Mouse (Mus musculus): ENCODE data around the gene Gamt. TPM values are rescaled to one million over a fixed set of nuclear protein-coding genes. Genes with fewer than 3 reads are reported as not detected.

Gamt gene
- polyA plus RNA-seq, 1 experiment from 2014 or later = 22.3 TPM

DNA sequence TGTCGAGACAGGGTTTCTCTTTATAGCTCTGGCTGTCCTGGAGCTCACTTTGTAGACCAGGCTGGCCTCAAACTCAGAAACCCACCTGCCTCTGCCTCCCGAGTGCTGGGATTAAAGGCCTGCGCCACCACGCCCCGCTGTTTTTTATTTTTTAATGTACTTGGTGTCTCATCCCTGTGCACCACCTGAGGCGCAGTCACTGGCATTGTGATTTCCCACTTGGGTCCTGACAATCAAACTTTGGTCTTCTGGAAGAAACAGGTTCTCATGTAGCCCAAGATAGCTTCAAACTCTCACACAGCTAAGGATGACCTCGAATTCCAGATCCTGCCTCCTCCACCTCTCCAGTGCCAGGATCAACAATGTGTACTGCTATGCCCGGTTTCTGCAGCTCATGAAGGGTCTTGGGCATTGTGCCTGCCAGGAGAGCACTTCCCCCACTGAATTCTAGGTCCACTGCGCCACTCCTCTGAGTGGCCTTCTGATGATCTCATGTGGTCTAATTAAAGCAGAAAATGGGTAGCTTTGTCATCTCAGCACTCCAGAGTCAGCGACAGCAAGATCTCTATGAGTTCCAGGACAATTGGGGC lies 2.1 kb upstream of the Gamt start:
- WGBS = 94% methylated on average over 10 of the region's 10 CpGs

DNA sequence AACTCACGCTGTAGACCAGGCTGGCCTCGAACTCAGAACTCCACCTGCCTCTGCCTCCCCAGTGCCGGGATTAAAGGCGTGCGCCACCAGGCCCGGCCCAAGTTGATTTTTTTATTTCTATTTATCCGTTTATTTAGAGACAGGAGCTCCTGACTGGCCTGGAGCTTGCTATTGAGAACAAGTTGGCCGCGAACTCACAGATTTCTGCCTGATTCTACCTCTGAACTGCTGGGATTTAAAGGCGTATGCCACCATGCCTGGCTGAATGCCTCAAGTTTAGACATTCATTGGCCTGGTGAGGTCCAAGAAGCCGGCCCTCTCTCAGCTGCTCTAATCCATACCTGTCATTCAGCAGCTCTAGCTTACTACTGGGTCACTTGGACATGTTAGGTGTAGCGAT lies 1.4 kb upstream of the Gamt start:
- Histone ChIP-seq H3K27ac (peak overlapping the region; percentile 89; the same call in 1 of the 2 replicates), H3K27me3 (no peaks in the 10 kb centered on the region), H3K9me3 (no peaks in the 10 kb centered on the region), H3K36me3 (peaks cover 21% of the 10 kb centered on the region), H3K4me2 (peak overlapping the region; percentile 72), H3K4me3 (no peak overlapping the region), H3K4me1 (replicated peaks) (peaks cover 56% of the 10 kb centered on the region), H3K9ac (peak overlapping the region; percentile 43; the same call in 1 of the 2 replicates)
- ATAC-seq (ENCODE audit: low FRiP score) = no peak
- WGBS = 79% methylated on average over 12 of the region's 12 CpGs

More for the DNA sequence above, 2.1 kb upstream of the Gamt start:
- H3K27ac ChIP-seq = no peak overlapping the region
- no peak overlapping the region for H3K9ac ChIP-seq
- no peaks in the 10 kb centered on the region for H3K9me3 ChIP-seq
- H3K4me3 ChIP-seq = no peak overlapping the region
- ATAC-seq (ENCODE audit: low FRiP score) = no peak
- H3K27me3 ChIP-seq = no peaks in the 10 kb centered on the region
- peaks cover 63% of the 10 kb centered on the region for H3K4me1 ChIP-seq (replicated peaks)
- H3K4me2 ChIP-seq = no peak overlapping the region
- H3K36me3 ChIP-seq = peaks cover 22% of the 10 kb centered on the region

DNA sequence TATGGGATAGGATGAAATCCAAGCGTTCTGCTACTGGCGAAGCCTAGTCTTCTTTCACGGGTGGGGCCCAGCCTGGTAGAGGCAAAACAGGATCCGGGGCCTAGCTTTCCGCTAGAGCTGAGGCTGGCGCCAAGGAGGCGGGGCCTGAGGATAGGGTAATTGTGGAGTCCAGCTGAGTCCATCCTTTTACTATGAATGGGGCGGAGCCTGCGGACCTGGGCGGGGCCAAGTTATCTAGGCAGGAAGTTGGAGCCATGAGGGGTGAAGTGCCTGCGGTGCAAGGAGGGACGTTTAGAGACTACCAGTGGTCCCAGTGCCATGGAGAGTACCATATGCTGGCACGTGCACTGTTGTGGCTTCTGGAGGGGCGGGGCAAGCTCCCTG lies 765 bp upstream of the Gamt start:
- H3K27me3 ChIP-seq = no peaks in the 10 kb centered on the region
- H3K36me3 ChIP-seq = peaks cover 27% of the 10 kb centered on the region
- 2% methylated on average over 14 of the region's 14 CpGs for WGBS
- peak; percentile 34 for ATAC-seq (ENCODE audit: low FRiP score)
- no peaks in the 10 kb centered on the region for H3K9me3 ChIP-seq
- peak overlapping the region; percentile 45 for H3K4me3 ChIP-seq
- H3K9ac ChIP-seq = peak overlapping the region; percentile 78
- H3K4me2 ChIP-seq = peak overlapping the region; percentile 72
- peaks cover 50% of the 10 kb centered on the region for H3K4me1 ChIP-seq (replicated peaks)
- H3K27ac ChIP-seq = peak overlapping the region; percentile 89

GRCm38 (mm10) chr10:80259861-80260641 lies 761 bp downstream of the Gamt start:
- ATAC-seq (ENCODE audit: low FRiP score) = no peak
- Histone ChIP-seq H3K27ac (peak overlapping the region; percentile 89), H3K4me3 (peak overlapping the region; percentile 45), H3K27me3 (no peaks in the 10 kb centered on the region), H3K9ac (peak overlapping the region; percentile 78), H3K4me2 (peak overlapping the region; percentile 72), H3K4me1 (replicated peaks) (peaks cover 49% of the 10 kb centered on the region), H3K36me3 (peaks cover 42% of the 10 kb centered on the region), H3K9me3 (no peaks in the 10 kb centered on the region)
- 4% methylated on average over 19 of the region's 19 CpGs for WGBS

- peaks cover 49% of the 10 kb centered on the region for H3K4me1 ChIP-seq (replicated peaks)
- peak overlapping the region; percentile 72 for H3K4me2 ChIP-seq
- no peaks in the 10 kb centered on the region for H3K27me3 ChIP-seq
- H3K9me3 ChIP-seq = no peaks in the 10 kb centered on the region
- H3K4me3 ChIP-seq = peak overlapping the region; percentile 45; the same call in 1 of the 2 replicates
- H3K9ac ChIP-seq = peak overlapping the region; percentile 78
- peak overlapping the region; percentile 89; the same call in 1 of the 2 replicates for H3K27ac ChIP-seq
- H3K36me3 ChIP-seq = peaks cover 48% of the 10 kb centered on the region
- 76% methylated on average over 6 of the region's 6 CpGs for WGBS
- ATAC-seq (ENCODE audit: low FRiP score) = no peak
Measured at GRCm38 (mm10) chr10:80259463-80259805, 1.4 kb downstream of the Gamt start.

DNA sequence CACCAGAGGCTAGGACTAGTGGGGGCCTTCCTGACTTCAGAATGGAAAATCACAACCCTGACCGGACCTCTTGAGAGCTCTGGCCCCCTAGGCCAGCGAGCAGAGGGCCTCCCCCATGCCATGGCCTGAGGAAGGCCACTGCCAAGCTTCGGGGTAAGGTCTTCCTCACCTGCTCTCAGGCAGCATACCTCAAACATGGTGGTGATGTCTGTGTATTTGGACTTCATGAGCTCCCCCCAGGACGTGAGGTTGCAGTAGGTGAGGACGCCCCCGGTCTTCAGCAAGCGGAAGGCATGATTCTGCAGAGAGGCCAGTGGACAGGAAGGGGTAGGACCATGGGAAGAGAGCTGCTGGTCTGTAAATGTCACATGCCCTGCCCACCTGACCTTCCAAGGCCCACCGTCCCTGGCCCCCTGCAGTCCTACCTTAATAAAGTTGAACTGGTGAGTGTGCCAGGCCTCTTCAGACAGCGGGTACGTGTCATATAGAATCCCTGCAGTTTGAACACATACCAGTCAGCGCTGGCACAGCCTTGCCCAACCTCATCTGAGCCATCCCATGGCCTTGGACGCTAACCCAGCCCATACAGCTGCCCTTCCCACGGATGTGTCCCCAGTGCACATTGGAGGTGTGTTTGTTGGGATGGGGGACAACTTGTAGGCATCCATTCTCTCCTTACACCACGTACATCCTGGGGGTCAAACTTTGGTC lies 1.9 kb downstream of the Gamt start:
- Histone ChIP-seq H3K27me3 (no peaks in the 10 kb centered on the region), H3K27ac (peak overlapping the region; percentile 89; the same call in 1 of the 2 replicates), H3K4me1 (replicated peaks) (peaks cover 49% of the 10 kb centered on the region), H3K9ac (peak overlapping the region; percentile 78; the same call in 1 of the 2 replicates), H3K36me3 (peaks cover 54% of the 10 kb centered on the region), H3K9me3 (no peaks in the 10 kb centered on the region), H3K4me2 (no peak overlapping the region), H3K4me3 (no peak overlapping the region)
- WGBS = 92% methylated on average over 14 of the region's 14 CpGs
- ATAC-seq (ENCODE audit: low FRiP score) = no peak

GRCm38 (mm10) chr10:80257936-80258335 lies 2.9 kb downstream of the Gamt start:
- Histone ChIP-seq H3K9me3 (no peaks in the 10 kb centered on the region), H3K9ac (0 out of 2 replicates have a peak overlapping the region, but pooled peaks have one; percentile 29), H3K4me1 (replicated peaks) (peaks cover 49% of the 10 kb centered on the region), H3K27ac (no peak overlapping the region), H3K4me2 (no peak overlapping the region), H3K36me3 (peaks cover 62% of the 10 kb centered on the region), H3K27me3 (no peaks in the 10 kb centered on the region), H3K4me3 (no peak overlapping the region)
- 91% methylated on average over 2 of the region's 2 CpGs for WGBS
- no peak for ATAC-seq (ENCODE audit: low FRiP score)

GRCm38 (mm10) chr10:80255881-80256535 lies 4.8 kb downstream of the Gamt start:
- Histone ChIP-seq H3K9ac (peak overlapping the region; percentile 46; the same call in 1 of the 2 replicates), H3K9me3 (no peaks in the 10 kb centered on the region), H3K27me3 (no peaks in the 10 kb centered on the region), H3K4me1 (replicated peaks) (peaks cover 41% of the 10 kb centered on the region), H3K4me3 (no peak overlapping the region), H3K36me3 (peaks cover 66% of the 10 kb centered on the region), H3K27ac (no peak overlapping the region; the same call in 1 of the 2 replicates), H3K4me2 (no peak overlapping the region)
- 81% methylated on average over 5 of the region's 5 CpGs for WGBS
- ATAC-seq (ENCODE audit: low FRiP score) = no peak

- Histone ChIP-seq H3K36me3 (peaks cover 66% of the 10 kb centered on the region), H3K9me3 (no peaks in the 10 kb centered on the region), H3K27ac (no peak overlapping the region), H3K4me1 (replicated peaks) (peaks cover 41% of the 10 kb centered on the region), H3K9ac (no peak overlapping the region), H3K4me2 (no peak overlapping the region), H3K27me3 (no peaks in the 10 kb centered on the region), H3K4me3 (no peak overlapping the region)
- WGBS = 96% methylated on average over 26 of the region's 26 CpGs
- ATAC-seq (ENCODE audit: low FRiP score) = no peak
Measured at GRCm38 (mm10) chr10:80254331-80255297, 6.2 kb downstream of the Gamt start.

GRCm38 (mm10) chr10:80253551-80253950 lies 7.3 kb downstream of the Gamt start:
- H3K36me3 ChIP-seq = peaks cover 58% of the 10 kb centered on the region

More at GRCm38 (mm10) chr10:80253551-80253950, 7.3 kb downstream of the Gamt start:
- peaks cover 31% of the 10 kb centered on the region for H3K4me1 ChIP-seq (replicated peaks)
- H3K4me2 ChIP-seq = no peak overlapping the region
- H3K27me3 ChIP-seq = no peaks in the 10 kb centered on the region
- 94% methylated on average over 6 of the region's 6 CpGs for WGBS
- no peak overlapping the region for H3K4me3 ChIP-seq
- ATAC-seq (ENCODE audit: low FRiP score) = no peak
- H3K9ac ChIP-seq = no peak overlapping the region
- no peaks in the 10 kb centered on the region for H3K9me3 ChIP-seq
- no peak overlapping the region for H3K27ac ChIP-seq
